Mouse (Mus musculus) heart, postnatal 0 days (tissue): ENCODE results near the gene Kcnd3. TPM values are rescaled to one million over a fixed set of nuclear protein-coding genes. Genes with fewer than 3 reads are reported as not detected.

Source experiments
- ATAC-seq: fragments of 200-750 bp; cut with Nextera tagmentation; 2 replicates; pipeline ENCODE4 v1.8.0; 2017; ENCODE audit warnings: low read depth, moderate number of reproducible peaks, moderate library complexity; ENCODE audit not compliant: insufficient read depth
- DNase-seq: peaks from one replicate; pipeline ENCODE4 v3.0.0-alpha.2; 2016; ENCODE audit warnings: low spot score
- H3K27ac ChIP-seq: fragments of 300-500 bp; sonication (generic); 2 replicates; pipeline ENCODE4 v1.5.1; 2014; ENCODE audit warnings: low read depth, mild to moderate bottlenecking
- H3K27me3 ChIP-seq: fragments of 300-500 bp; sonication (generic); 2 replicates; pipeline ENCODE4 v1.6.1; 2014; ENCODE audit warnings: low read length, mixed read lengths; ENCODE audit not compliant: control insufficient read depth, insufficient read depth
- H3K36me3 ChIP-seq: fragments of 300-500 bp; sonication (generic); replicated peaks from 2 replicates; pipeline ENCODE4 v1.6.1; 2014; ENCODE audit warnings: low read length, mixed read lengths; ENCODE audit not compliant: control insufficient read depth, insufficient read depth
- H3K4me1 ChIP-seq: fragments of 300-500 bp; sonication (generic); 2 replicates; pipeline ENCODE4 v1.6.1; 2014; ENCODE audit warnings: antibody characterized with exemption; ENCODE audit not compliant: control insufficient read depth, insufficient read depth
- H3K4me2 ChIP-seq: fragments of 300-500 bp; sonication (generic); 2 replicates; pipeline ENCODE4 v1.6.1; 2014; ENCODE audit warnings: low read depth, mild to moderate bottlenecking, low read length, moderate library complexity
- H3K4me3 ChIP-seq: fragments of 300-500 bp; sonication (generic); 2 replicates; pipeline ENCODE4 v1.5.1; 2014; ENCODE audit warnings: low read depth, low read length
- H3K9ac ChIP-seq: fragments of 300-500 bp; sonication (generic); replicated peaks from 2 replicates; pipeline ENCODE4 v1.6.1; 2014; ENCODE audit warnings: low read depth, low read length, mixed read lengths
- H3K9me3 ChIP-seq: fragments of 300-500 bp; sonication (generic); replicated peaks from 2 replicates; pipeline ENCODE4 v1.6.1; 2016; ENCODE audit warnings: low read length; ENCODE audit not compliant: control insufficient read depth
- CTCF ChIP-seq: IDR thresholded peaks from 2 replicates; pipeline ENCODE4 v1.5.1; 2016; ENCODE audit warnings: antibody characterized with exemption, control low read depth, low read depth
- EP300 ChIP-seq: IDR thresholded peaks from 2 replicates; pipeline ENCODE4 v1.6.1; 2016; ENCODE audit warnings: antibody characterized with exemption, low read depth
- WGBS: fragments of 180-500 bp; shearing (Covaris S2); extraction: QIAGEN DNeasy Blood & Tissue Kit; methylation state at CpG from one replicate; pipeline ENCODE4 v1.1.7; 2014; 5-methylcytosine and 5-hydroxymethylcytosine counted together
- polyA plus RNA-seq: library from polyadenylated mRNA; unstranded; fragments of >200 nt; fragmentation: Nextera tagmentation; extraction: Ambion mirVana; gene quantifications from 2 replicates; pipeline ENCODE4 v1.2.1, GENCODE M21; 2015
- total RNA-seq: library from RNA; depleted of rRNA; stranded (reverse); fragments of >200 nt; gene quantifications from 2 replicates; pipeline ENCODE4 v1.2.3, GENCODE M21; 2014; ENCODE audit warnings: low replicate concordance

Gene Kcnd3
- total and polyA plus RNA-seq, 2 experiments from 2014 or later = 0.27 to 2.4 TPM

GRCm38 (mm10) chr3:105440873-105441495, 11.1 kb upstream of the Kcnd3 start:
- TF ChIP-seq EP300 (no peak), CTCF (no peak)
- H3K4me2 ChIP-seq = no peak overlapping the region
- no peaks in the 10 kb centered on the region for H3K4me1 ChIP-seq
- no peak overlapping the region for H3K4me3 ChIP-seq
- WGBS = 60% methylated on average over 4 of the region's 4 CpGs
- H3K36me3 ChIP-seq = no peaks in the 10 kb centered on the region
- H3K27ac ChIP-seq = no peak overlapping the region
- H3K9me3 ChIP-seq = no peaks in the 10 kb centered on the region
- H3K9ac ChIP-seq = no peak overlapping the region
- DNase-seq (no peak), ATAC-seq (no peak)
- no peaks in the 10 kb centered on the region for H3K27me3 ChIP-seq

GRCm38 (mm10) chr3:105450641-105451470, 1.3 kb upstream of the Kcnd3 start:
- no peaks in the 10 kb centered on the region for H3K36me3 ChIP-seq
- 2% methylated on average over 22 of the region's 22 CpGs for WGBS
- H3K9me3 ChIP-seq = no peaks in the 10 kb centered on the region
- H3K27me3 ChIP-seq = peaks cover 48% of the 10 kb centered on the region
- H3K9ac ChIP-seq = no peak overlapping the region
- H3K4me3 ChIP-seq = peak overlapping the region; percentile 54
- peak; percentile 36 for DNase-seq
- peak overlapping the region; percentile 93 for H3K4me2 ChIP-seq
- H3K4me1 ChIP-seq = peaks cover 11% of the 10 kb centered on the region; the same call in 1 of the 2 replicates
- no peak overlapping the region for H3K27ac ChIP-seq
- no peak for TF ChIP-seq EP300
- TF ChIP-seq CTCF = peak; percentile 53
- ATAC-seq = no peak

GRCm38 (mm10) chr3:105452556-105453213, 555 bp downstream of the Kcnd3 start:
- Histone ChIP-seq H3K9ac (peak overlapping the region; percentile 22), H3K27me3 (peaks cover 61% of the 10 kb centered on the region), H3K27ac (no peak overlapping the region), H3K4me2 (peak overlapping the region; percentile 93), H3K4me3 (peak overlapping the region; percentile 54), H3K9me3 (no peaks in the 10 kb centered on the region), H3K36me3 (no peaks in the 10 kb centered on the region), H3K4me1 (peaks cover 11% of the 10 kb centered on the region; the same call in 1 of the 2 replicates)
- TF ChIP-seq EP300 (no peak), CTCF (no peak)
- DNase-seq (peak; percentile 17), ATAC-seq (peak; percentile 12; the same call in 1 of the 2 replicates)
- WGBS = 1% methylated on average over 27 of the region's 60 CpGs

- Histone ChIP-seq H3K4me1 (peaks cover 11% of the 10 kb centered on the region; the same call in 1 of the 2 replicates), H3K9ac (no peak overlapping the region), H3K27ac (no peak overlapping the region), H3K27me3 (peaks cover 61% of the 10 kb centered on the region), H3K36me3 (no peaks in the 10 kb centered on the region), H3K9me3 (no peaks in the 10 kb centered on the region), H3K4me2 (peak overlapping the region; percentile 93), H3K4me3 (peak overlapping the region; percentile 54)
- no peak for TF ChIP-seq EP300
- TF ChIP-seq CTCF = no peak
- DNase-seq = no peak
- WGBS = 7% methylated on average over 19 of the region's 19 CpGs
- ATAC-seq = no peak
Measured at GRCm38 (mm10) chr3:105453214-105453950, 1.3 kb downstream of the Kcnd3 start.

- Histone ChIP-seq H3K4me2 (no peak overlapping the region), H3K4me1 (peaks cover 3% of the 10 kb centered on the region; the same call in 1 of the 2 replicates), H3K9me3 (no peaks in the 10 kb centered on the region), H3K9ac (no peak overlapping the region), H3K36me3 (no peaks in the 10 kb centered on the region), H3K27me3 (peaks cover 44% of the 10 kb centered on the region), H3K27ac (no peak overlapping the region), H3K4me3 (no peak overlapping the region)
- DNase-seq (no peak), ATAC-seq (no peak)
- 70% methylated on average over 4 of the region's 4 CpGs for WGBS
- TF ChIP-seq CTCF (no peak), EP300 (no peak)
Measured at GRCm38 (mm10) chr3:105457657-105458056, 5.5 kb downstream of the Kcnd3 start.
